Mouse (Mus musculus) MEL (cell line): ENCODE data around the gene Slc17a7.

Source experiments
- POLR2A ChIP-seq, 2 experiments: IDR thresholded peaks; 2 replicates each; pipeline ENCODE4 v1.6.1; 2011 to 2012; ENCODE audit warnings: low read length in 2 of 2, mild to moderate bottlenecking in 2 of 2, control low read depth in 1 of 2, improper control_type of control experiment in 1 of 2, low read depth in 1 of 2, moderate library complexity in 1 of 2; ENCODE audit not compliant: control insufficient read depth in 1 of 2, insufficient read depth in 1 of 2, poor library complexity in 1 of 2
- TCF12 ChIP-seq: IDR thresholded peaks from 2 replicates; pipeline ENCODE4 v1.6.1; 2014; ENCODE audit warnings: low read depth, mild to moderate bottlenecking, inconsistent platforms, low read length, improper control_type of control experiment, moderate library complexity

GRCm38 (mm10) chr7:45153586-45153985 is 10.2 kb upstream of the Slc17a7 start:
- TF ChIP-seq POLR2A (IDR thresholded peaks at IDR 0.05; ENCODE audit: control insufficient read depth in 1 of 2, insufficient read depth in 1 of 2, low read depth in 1 of 2, low read length in 2 of 2, poor library complexity in 1 of 2) (no peak), TCF12 (no peak)
